Mouse (Mus musculus): ENCODE measurements around the gene Cdk14. TPM values are rescaled to one million over a fixed set of nuclear protein-coding genes. Genes with fewer than 3 reads are reported as not detected.

Cdk14 gene
- polyA plus RNA-seq, 1 experiment from 2014 or later, result 10.8 TPM

DNA sequence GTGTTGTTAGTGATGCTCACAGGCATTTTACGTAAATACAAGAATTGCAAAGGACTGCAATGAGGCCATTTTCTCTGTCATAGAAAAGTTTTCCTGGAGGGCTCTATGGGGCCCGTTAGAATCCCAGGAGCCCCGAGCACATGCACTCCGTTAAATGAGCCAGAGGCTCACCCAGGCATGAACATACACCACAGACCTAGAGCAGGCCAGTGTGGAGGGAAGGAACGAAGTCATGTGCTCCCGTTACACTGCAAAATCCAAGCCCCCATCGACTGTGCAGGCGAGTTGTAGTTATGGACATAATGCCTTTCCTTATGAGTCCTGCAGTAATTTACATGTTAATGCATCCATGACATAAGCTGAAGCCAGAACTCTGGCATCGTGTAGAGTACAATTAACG, 244.1 kb downstream of the Cdk14 start:
- Histone ChIP-seq H3K27me3 (replicated peaks) (no peaks in the 10 kb centered on the region), H3K9me3 (no peaks in the 10 kb centered on the region), H3K27ac (replicated peaks) (no peak overlapping the region), H3K4me2 (no peak overlapping the region), H3K9ac (no peak overlapping the region), H3K4me3 (no peak overlapping the region), H3K36me3 (no peaks in the 10 kb centered on the region), H3K4me1 (peaks cover 12% of the 10 kb centered on the region)
- WGBS, result 80% methylated on average over 10 of the region's 10 CpGs
- ATAC-seq (ENCODE audit: extremely low read depth, insufficient number of reproducible peaks, low FRiP score, low TSS enrichment), result no peak

DNA sequence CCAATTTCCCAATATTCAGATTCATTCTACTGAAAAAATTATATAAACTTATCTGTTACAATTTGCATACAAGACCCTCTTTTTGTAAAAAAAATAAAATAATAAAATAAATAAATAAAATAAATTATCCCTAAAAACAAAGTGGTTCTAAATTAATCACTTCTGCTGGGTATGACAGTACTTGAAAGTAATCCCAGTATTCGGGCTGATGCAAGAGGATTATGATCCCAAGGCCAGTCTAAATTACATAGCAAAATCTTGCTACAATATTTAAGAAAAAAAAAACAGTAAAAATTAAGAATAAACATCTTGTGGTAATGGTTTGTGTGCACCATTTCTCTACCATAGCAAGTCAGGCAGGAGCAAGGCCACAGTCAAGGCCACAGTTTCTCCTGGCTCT, 244.5 kb downstream of the Cdk14 start:
- Histone ChIP-seq H3K36me3 (no peaks in the 10 kb centered on the region), H3K4me1 (peaks cover 8% of the 10 kb centered on the region), H3K27me3 (replicated peaks) (no peaks in the 10 kb centered on the region), H3K9me3 (no peaks in the 10 kb centered on the region), H3K27ac (replicated peaks) (no peak overlapping the region), H3K9ac (no peak overlapping the region), H3K4me2 (no peak overlapping the region), H3K4me3 (no peak overlapping the region)
- no peak for ATAC-seq (ENCODE audit: extremely low read depth, insufficient number of reproducible peaks, low FRiP score, low TSS enrichment)
- 80% methylated on average over 1 of the region's 1 CpGs for WGBS

DNA sequence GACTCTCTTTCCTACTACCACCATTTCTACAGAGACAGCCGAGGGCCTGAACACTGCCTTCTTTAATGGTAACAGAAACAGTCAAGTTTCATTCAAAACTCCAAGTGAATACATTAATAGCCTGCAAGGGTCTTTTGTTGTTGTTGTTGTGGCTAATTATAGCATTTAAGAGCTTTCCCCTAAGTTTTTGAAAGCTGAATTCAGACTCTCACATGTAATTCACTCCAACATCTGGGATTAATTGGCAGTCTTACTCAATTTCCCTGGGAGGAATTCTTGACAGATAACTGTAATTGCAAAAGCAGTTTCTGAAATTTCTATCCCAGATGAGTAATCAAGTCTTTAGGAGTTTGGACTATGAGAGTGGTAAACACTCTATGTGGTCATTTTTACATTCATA, 245.0 kb downstream of the Cdk14 start:
- peaks cover 5% of the 10 kb centered on the region; the same call in 1 of the 2 replicates for H3K4me1 ChIP-seq
- 61% methylated on average over 1 of the region's 1 CpGs for WGBS
- H3K4me2 ChIP-seq, result no peak overlapping the region
- no peaks in the 10 kb centered on the region for H3K36me3 ChIP-seq
- no peaks in the 10 kb centered on the region for H3K9me3 ChIP-seq
- ATAC-seq (ENCODE audit: extremely low read depth, insufficient number of reproducible peaks, low FRiP score, low TSS enrichment), result no peak
- H3K4me3 ChIP-seq, result no peak overlapping the region
- no peaks in the 10 kb centered on the region for H3K27me3 ChIP-seq (replicated peaks)
- H3K9ac ChIP-seq, result no peak overlapping the region
- H3K27ac ChIP-seq (replicated peaks), result no peak overlapping the region

DNA sequence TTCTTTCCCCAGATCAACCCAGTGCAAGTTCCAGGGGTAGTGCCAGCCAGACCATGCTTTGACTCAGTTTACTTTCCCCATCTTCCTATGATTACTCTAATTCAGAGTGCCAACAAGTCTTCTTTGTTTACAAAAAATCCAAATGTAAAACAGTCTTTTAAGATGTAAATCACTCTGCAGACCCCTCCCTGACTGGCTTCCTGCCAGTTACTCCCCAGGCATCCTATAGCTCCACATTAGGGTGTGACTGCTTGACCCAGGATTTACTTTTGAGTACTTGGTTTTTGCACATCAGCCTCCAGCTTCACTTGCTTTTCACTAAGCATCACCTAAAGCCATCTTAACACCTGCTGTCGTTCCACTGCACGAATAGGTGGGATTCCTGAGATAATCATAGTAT, 254.0 kb downstream of the Cdk14 start:
- 27% methylated on average over 2 of the region's 2 CpGs for WGBS

DNA sequence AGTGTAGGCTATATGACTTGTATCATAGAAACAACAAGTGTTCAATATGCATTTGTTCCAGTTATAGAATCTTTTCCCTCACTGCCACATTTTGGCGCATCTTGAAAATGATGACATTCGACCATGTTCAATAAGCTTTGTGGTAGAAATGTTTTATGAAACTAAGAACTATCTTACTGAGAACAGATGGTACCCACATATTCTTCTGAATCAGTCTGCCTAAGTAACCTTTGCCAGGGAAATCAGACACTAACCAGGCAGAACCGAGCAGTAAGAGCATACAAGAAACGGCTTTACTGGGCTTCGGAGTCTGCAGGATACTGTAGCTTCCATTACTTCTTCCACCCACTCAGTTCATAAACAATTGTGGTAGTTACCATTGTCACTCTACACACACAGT, 255.8 kb downstream of the Cdk14 start:
- 88% methylated on average over 5 of the region's 5 CpGs for WGBS
- Histone ChIP-seq H3K4me3 (no peak overlapping the region), H3K9me3 (no peaks in the 10 kb centered on the region), H3K36me3 (0 out of 2 replicates have a peak, but pooled peaks cover 4% of the 10 kb centered on the region), H3K27ac (replicated peaks) (no peak overlapping the region), H3K4me2 (no peak overlapping the region), H3K9ac (no peak overlapping the region), H3K4me1 (no peaks in the 10 kb centered on the region), H3K27me3 (replicated peaks) (no peaks in the 10 kb centered on the region)
- no peak for ATAC-seq (ENCODE audit: extremely low read depth, insufficient number of reproducible peaks, low FRiP score, low TSS enrichment)

More for the DNA sequence above, 254.0 kb downstream of the Cdk14 start:
- 0 out of 2 replicates have a peak, but pooled peaks cover 4% of the 10 kb centered on the region for H3K36me3 ChIP-seq
- H3K4me2 ChIP-seq, result no peak overlapping the region
- H3K4me1 ChIP-seq, result no peaks in the 10 kb centered on the region
- no peak overlapping the region for H3K9ac ChIP-seq
- H3K4me3 ChIP-seq, result no peak overlapping the region
- no peak overlapping the region for H3K27ac ChIP-seq (replicated peaks)
- ATAC-seq (ENCODE audit: extremely low read depth, insufficient number of reproducible peaks, low FRiP score, low TSS enrichment), result no peak
- H3K9me3 ChIP-seq, result no peaks in the 10 kb centered on the region
- H3K27me3 ChIP-seq (replicated peaks), result no peaks in the 10 kb centered on the region

DNA sequence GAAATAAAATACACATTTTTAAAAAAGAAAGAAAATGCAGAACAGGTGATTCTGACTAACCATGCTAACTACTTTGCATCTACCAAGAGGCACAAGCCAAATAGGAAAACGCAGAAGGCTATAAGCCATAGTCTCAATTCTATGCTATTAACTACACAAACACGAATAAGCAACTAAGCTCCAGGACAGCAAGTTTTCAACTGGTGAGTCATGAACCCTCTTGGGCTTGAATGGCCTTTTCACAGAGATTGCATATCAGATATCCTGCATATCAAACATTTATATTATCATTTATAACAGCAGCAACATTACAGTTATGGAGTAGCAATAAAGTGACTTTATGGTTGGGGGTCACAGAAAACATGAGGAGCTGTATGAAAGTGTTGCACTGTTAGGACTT, 256.3 kb downstream of the Cdk14 start:
- no peak for ATAC-seq (ENCODE audit: extremely low read depth, insufficient number of reproducible peaks, low FRiP score, low TSS enrichment)
- no peaks in the 10 kb centered on the region for H3K9me3 ChIP-seq
- H3K4me3 ChIP-seq, result no peak overlapping the region
- no peaks in the 10 kb centered on the region for H3K27me3 ChIP-seq (replicated peaks)
- H3K36me3 ChIP-seq, result 0 out of 2 replicates have a peak, but pooled peaks cover 4% of the 10 kb centered on the region
- H3K9ac ChIP-seq, result no peak overlapping the region
- 88% methylated on average over 2 of the region's 2 CpGs for WGBS
- no peak overlapping the region for H3K4me2 ChIP-seq
- H3K4me1 ChIP-seq, result no peaks in the 10 kb centered on the region
- no peak overlapping the region for H3K27ac ChIP-seq (replicated peaks)

DNA sequence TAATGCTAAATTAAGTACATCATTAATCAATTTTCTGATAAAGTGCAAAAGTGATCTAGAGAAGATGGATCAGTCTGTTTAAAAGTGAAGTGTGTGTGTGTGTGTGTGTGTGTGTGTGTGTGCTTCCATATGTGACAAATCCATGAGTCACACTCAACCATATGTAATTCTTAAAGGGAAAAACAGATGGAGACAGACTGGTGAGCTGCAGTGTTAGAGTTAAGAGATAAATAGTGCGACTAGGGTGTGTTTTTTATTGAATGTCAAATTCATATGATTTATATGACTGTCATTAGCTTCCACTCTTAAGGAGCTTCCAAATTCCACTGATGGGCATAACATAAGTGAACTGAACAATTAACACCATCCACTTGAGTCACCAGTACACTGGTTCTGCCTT, 260.6 kb downstream of the Cdk14 start:
- ATAC-seq (ENCODE audit: extremely low read depth, insufficient number of reproducible peaks, low FRiP score, low TSS enrichment), result no peak
- Histone ChIP-seq H3K36me3 (0 out of 2 replicates have a peak, but pooled peaks cover under 1% of the 10 kb centered on the region), H3K27ac (replicated peaks) (no peak overlapping the region), H3K9me3 (no peaks in the 10 kb centered on the region), H3K4me1 (0 out of 2 replicates have a peak, but pooled peaks cover 2% of the 10 kb centered on the region), H3K27me3 (replicated peaks) (no peaks in the 10 kb centered on the region), H3K4me3 (no peak overlapping the region), H3K4me2 (no peak overlapping the region), H3K9ac (no peak overlapping the region)
- 76% methylated on average over 1 of the region's 1 CpGs for WGBS

DNA sequence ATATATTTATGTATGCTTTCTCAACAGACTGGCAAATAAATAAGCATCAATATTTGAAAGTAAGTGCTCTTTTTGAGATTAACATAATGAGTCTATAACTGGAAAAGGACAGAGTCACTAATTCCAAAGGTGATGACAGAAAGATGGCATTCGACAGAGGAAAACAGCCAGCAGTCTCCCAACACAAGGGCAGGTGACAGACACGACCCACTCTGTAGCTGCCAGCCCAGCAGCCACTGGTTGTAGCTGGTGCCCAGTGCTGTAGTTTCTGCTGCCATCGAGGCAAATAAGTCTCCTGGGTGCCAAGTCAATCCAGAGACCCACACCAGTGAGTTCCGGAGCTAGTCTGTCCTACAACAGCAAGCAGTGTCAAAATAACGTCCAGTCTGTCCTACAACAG, 280.3 kb downstream of the Cdk14 start:
- WGBS, result 41% methylated on average over 5 of the region's 5 CpGs
- no peaks in the 10 kb centered on the region for H3K27me3 ChIP-seq (replicated peaks)
- no peaks in the 10 kb centered on the region for H3K36me3 ChIP-seq
- no peak overlapping the region for H3K4me3 ChIP-seq
- no peaks in the 10 kb centered on the region for H3K9me3 ChIP-seq
- 0 out of 2 replicates have a peak overlapping the region, but pooled peaks have one; percentile 48 for H3K27ac ChIP-seq (replicated peaks)
- H3K9ac ChIP-seq, result no peak overlapping the region
- no peak overlapping the region for H3K4me2 ChIP-seq
- H3K4me1 ChIP-seq, result peaks cover 19% of the 10 kb centered on the region
- no peak for ATAC-seq (ENCODE audit: extremely low read depth, insufficient number of reproducible peaks, low FRiP score, low TSS enrichment)

DNA sequence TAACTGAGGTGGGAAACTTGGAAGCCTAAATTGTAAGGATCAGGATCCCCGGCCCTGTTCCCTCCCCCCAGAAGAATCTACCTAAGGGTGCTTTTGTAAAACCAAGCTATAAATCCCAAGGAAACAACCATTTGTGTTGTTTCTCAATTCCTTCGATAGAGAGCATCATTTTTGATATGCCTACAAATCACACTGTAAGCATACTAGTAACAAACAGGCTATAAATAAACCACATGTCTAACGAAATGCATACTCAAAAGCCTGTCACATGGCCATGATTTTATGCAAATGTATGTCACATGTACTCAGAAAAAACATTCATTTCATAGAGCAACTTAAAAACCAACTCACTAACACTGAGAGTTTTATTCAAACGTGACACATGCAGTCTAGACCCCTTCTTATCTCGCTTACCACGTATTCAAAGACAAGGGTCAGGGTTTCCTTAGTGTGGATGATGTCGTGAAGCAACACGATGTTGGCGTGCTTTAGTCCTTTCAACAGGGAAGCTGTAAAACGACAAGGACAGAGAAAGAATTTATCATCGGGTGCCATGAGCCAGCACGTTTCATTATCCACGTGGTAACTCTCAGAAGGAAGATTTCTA, 285.1 kb downstream of the Cdk14 start:
- Histone ChIP-seq H3K9ac (no peak overlapping the region), H3K27ac (replicated peaks) (no peak overlapping the region), H3K4me2 (no peak overlapping the region), H3K27me3 (replicated peaks) (no peaks in the 10 kb centered on the region), H3K9me3 (no peaks in the 10 kb centered on the region), H3K4me1 (peaks cover 10% of the 10 kb centered on the region), H3K4me3 (no peak overlapping the region), H3K36me3 (no peaks in the 10 kb centered on the region)
- ATAC-seq (ENCODE audit: extremely low read depth, insufficient number of reproducible peaks, low FRiP score, low TSS enrichment), result no peak
- 45% methylated on average over 13 of the region's 13 CpGs for WGBS

DNA sequence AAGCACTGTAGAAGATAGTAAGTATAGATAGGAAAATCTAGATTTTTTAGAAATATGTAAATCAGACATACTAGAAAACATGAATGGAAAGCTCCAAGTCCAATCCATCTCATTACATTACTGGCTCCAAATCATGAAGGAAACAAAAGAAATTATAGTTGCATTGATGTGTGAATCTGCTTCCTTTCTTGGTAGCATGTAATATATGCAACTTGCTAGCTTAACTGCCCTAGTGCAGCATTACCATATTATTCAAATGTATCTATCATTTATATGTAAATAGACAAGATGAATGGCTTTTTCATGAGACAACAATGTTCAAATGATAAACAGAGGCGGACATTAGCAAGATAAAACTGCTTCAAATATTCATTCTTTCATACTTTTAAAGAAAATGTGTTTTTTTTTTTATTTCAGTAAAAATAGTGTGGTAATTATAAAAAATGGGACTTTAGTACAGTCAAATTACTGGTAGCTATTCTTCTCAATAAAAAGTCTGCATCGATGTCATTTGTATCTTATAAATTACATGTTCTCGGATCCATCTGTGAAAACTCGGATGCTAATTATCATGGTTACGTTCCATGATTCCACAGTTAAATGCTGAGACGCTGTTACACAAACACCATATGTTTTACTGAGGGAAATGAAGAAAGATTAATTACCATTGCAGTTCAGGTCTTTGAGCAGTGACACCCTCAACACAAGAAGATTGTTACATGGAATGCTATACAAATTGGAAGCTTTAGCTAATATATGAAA, 285.8 kb downstream of the Cdk14 start:
- Histone ChIP-seq H3K36me3 (no peaks in the 10 kb centered on the region), H3K4me3 (no peak overlapping the region), H3K27me3 (replicated peaks) (no peaks in the 10 kb centered on the region), H3K9me3 (no peaks in the 10 kb centered on the region), H3K4me2 (no peak overlapping the region), H3K27ac (replicated peaks) (no peak overlapping the region), H3K4me1 (peaks cover 7% of the 10 kb centered on the region; the same call in 1 of the 2 replicates), H3K9ac (no peak overlapping the region)
- ATAC-seq (ENCODE audit: extremely low read depth, insufficient number of reproducible peaks, low FRiP score, low TSS enrichment), result no peak
- WGBS, result 77% methylated on average over 6 of the region's 6 CpGs

DNA sequence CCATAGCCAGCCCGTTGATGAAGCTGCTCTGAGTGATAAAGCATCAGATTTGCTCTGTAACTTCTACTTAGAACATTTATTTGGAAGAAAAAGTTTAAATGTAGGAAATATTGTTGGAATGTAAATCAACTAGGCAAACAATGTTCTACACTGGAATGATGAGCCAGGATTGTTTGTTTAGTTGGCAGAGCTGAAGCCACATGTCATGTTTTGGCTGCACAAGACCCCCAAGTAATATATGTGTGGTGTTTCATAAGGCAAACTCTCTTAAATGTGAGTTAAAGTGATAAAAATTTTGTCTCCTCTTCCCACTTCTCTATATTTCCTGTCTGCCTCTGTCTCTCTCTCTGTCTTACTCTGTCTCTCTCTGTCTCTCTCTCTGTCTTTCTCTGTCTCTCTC, 291.3 kb downstream of the Cdk14 start:
- H3K4me1 ChIP-seq, result peaks cover 4% of the 10 kb centered on the region; the same call in 1 of the 2 replicates

DNA sequence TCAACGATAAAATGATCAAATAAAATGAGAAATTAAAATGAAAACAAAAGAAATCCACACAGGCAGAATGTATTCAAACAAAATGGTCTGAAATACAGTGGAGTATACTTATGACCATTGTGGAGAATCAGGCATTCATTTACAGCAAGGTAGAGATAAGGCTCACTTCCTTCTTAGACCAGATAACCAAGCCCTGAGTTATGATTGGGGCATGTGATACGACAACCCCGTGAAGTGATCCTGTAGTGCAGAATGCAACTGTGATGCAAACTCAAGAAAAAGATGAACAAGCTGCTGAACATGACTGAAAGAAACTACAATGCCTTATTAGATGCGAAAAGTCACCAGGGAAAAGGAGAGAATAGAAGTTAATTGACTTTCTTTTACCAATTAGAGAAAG, 295.5 kb downstream of the Cdk14 start:
- Histone ChIP-seq H3K4me2 (no peak overlapping the region), H3K36me3 (no peaks in the 10 kb centered on the region), H3K9me3 (no peaks in the 10 kb centered on the region), H3K27me3 (replicated peaks) (no peaks in the 10 kb centered on the region), H3K27ac (replicated peaks) (no peak overlapping the region), H3K9ac (no peak overlapping the region), H3K4me3 (no peak overlapping the region), H3K4me1 (peaks cover 12% of the 10 kb centered on the region)
- no peak for ATAC-seq (ENCODE audit: extremely low read depth, insufficient number of reproducible peaks, low FRiP score, low TSS enrichment)
- 71% methylated on average over 4 of the region's 4 CpGs for WGBS

More for the DNA sequence above, 291.3 kb downstream of the Cdk14 start:
- H3K4me2 ChIP-seq, result no peak overlapping the region
- no peak overlapping the region for H3K4me3 ChIP-seq
- ATAC-seq (ENCODE audit: extremely low read depth, insufficient number of reproducible peaks, low FRiP score, low TSS enrichment), result no peak
- WGBS, result 68% methylated on average over 1 of the region's 1 CpGs
- H3K9ac ChIP-seq, result no peak overlapping the region
- H3K9me3 ChIP-seq, result no peaks in the 10 kb centered on the region
- H3K27me3 ChIP-seq (replicated peaks), result no peaks in the 10 kb centered on the region
- H3K36me3 ChIP-seq, result no peaks in the 10 kb centered on the region
- no peak overlapping the region for H3K27ac ChIP-seq (replicated peaks)

Measured in heart, embryonic 13.5 days (tissue).